Mouse (Mus musculus): ENCODE measurements at regions not wholly inside any gene's neighbourhood (a gene's known extent, or its start where the extent isn't known, plus 50 kb on each side); places are given as distances from the start of the nearest gene placed in this dataset.

GRCm38 (mm10) chr9:50101061-50101460, 243.7 kb downstream of the Rpl10-ps3 start:
- Histone ChIP-seq H3K9me3 (ENCODE audit: control insufficient read depth) (no peaks in the 10 kb centered on the region), H3K36me3 (ENCODE audit: control insufficient read depth, insufficient read depth) (no peaks in the 10 kb centered on the region), H3K4me2 (replicated peaks; ENCODE audit: low read depth) (no peak overlapping the region), H3K27me3 (replicated peaks; ENCODE audit: control insufficient read depth, insufficient read depth, low read length) (no peaks in the 10 kb centered on the region), H3K27ac (ENCODE audit: low read depth, low read length) (no peak overlapping the region), H3K4me3 (ENCODE audit: low read depth, low read length) (no peak overlapping the region), H3K9ac (ENCODE audit: low read depth, low read length) (no peak overlapping the region), H3K4me1 (replicated peaks; ENCODE audit: control insufficient read depth, insufficient read depth, low read length) (no peaks in the 10 kb centered on the region)
- ATAC-seq, result no peak
- 71% methylated on average over 1 of the region's 1 CpGs for WGBS
- no peak for TF ChIP-seq CTCF (IDR thresholded peaks at IDR 0.05; ENCODE audit: low read depth)

- Histone ChIP-seq H3K36me3 (ENCODE audit: control insufficient read depth, insufficient read depth) (no peaks in the 10 kb centered on the region), H3K9ac (ENCODE audit: low read depth, low read length) (no peak overlapping the region), H3K4me1 (replicated peaks; ENCODE audit: control insufficient read depth, insufficient read depth, low read length) (no peaks in the 10 kb centered on the region), H3K4me2 (replicated peaks; ENCODE audit: low read depth) (no peak overlapping the region), H3K4me3 (ENCODE audit: low read depth, low read length) (no peak overlapping the region), H3K27ac (ENCODE audit: low read depth, low read length) (no peak overlapping the region), H3K9me3 (ENCODE audit: control insufficient read depth) (no peaks in the 10 kb centered on the region), H3K27me3 (replicated peaks; ENCODE audit: control insufficient read depth, insufficient read depth, low read length) (no peaks in the 10 kb centered on the region)
- 77% methylated on average over 8 of the region's 8 CpGs for WGBS
- TF ChIP-seq CTCF (IDR thresholded peaks at IDR 0.05; ENCODE audit: low read depth), result no peak
- no peak for ATAC-seq
Observed at GRCm38 (mm10) chr9:50090968-50091367, 253.8 kb downstream of the Rpl10-ps3 start.

GRCm38 (mm10) chr9:50089916-50090315, 254.9 kb downstream of the Rpl10-ps3 start:
- no peak overlapping the region for H3K9ac ChIP-seq (ENCODE audit: low read depth, low read length)
- H3K9me3 ChIP-seq (ENCODE audit: control insufficient read depth), result no peaks in the 10 kb centered on the region
- H3K36me3 ChIP-seq (ENCODE audit: control insufficient read depth, insufficient read depth), result no peaks in the 10 kb centered on the region
- no peak for TF ChIP-seq CTCF (IDR thresholded peaks at IDR 0.05; ENCODE audit: low read depth)
- no peaks in the 10 kb centered on the region for H3K27me3 ChIP-seq (replicated peaks; ENCODE audit: control insufficient read depth, insufficient read depth, low read length)
- no peak overlapping the region for H3K4me2 ChIP-seq (replicated peaks; ENCODE audit: low read depth)
- no peak overlapping the region for H3K4me3 ChIP-seq (ENCODE audit: low read depth, low read length)
- no peaks in the 10 kb centered on the region for H3K4me1 ChIP-seq (replicated peaks; ENCODE audit: control insufficient read depth, insufficient read depth, low read length)
- 67% methylated on average over 3 of the region's 3 CpGs for WGBS
- no peak overlapping the region for H3K27ac ChIP-seq (ENCODE audit: low read depth, low read length)
- ATAC-seq, result no peak

- H3K27me3 ChIP-seq (replicated peaks; ENCODE audit: control insufficient read depth, insufficient read depth, low read length), result no peaks in the 10 kb centered on the region
- no peak overlapping the region for H3K4me2 ChIP-seq (replicated peaks; ENCODE audit: low read depth)
- no peak overlapping the region for H3K4me3 ChIP-seq (ENCODE audit: low read depth, low read length)
- 68% methylated on average over 3 of the region's 3 CpGs for WGBS
- no peaks in the 10 kb centered on the region for H3K9me3 ChIP-seq (ENCODE audit: control insufficient read depth)
- no peak overlapping the region for H3K27ac ChIP-seq (ENCODE audit: low read depth, low read length)
- no peaks in the 10 kb centered on the region for H3K4me1 ChIP-seq (replicated peaks; ENCODE audit: control insufficient read depth, insufficient read depth, low read length)
- no peak for TF ChIP-seq CTCF (IDR thresholded peaks at IDR 0.05; ENCODE audit: low read depth)
- H3K36me3 ChIP-seq (ENCODE audit: control insufficient read depth, insufficient read depth), result no peaks in the 10 kb centered on the region
- no peak for ATAC-seq
- no peak overlapping the region for H3K9ac ChIP-seq (ENCODE audit: low read depth, low read length)
Observed at GRCm38 (mm10) chr9:50080205-50080604, 264.6 kb downstream of the Rpl10-ps3 start.

GRCm38 (mm10) chr9:50068576-50068975, 269.9 kb upstream of the Ncam1 start:
- Histone ChIP-seq H3K4me3 (ENCODE audit: low read depth, low read length) (no peak overlapping the region), H3K27me3 (replicated peaks; ENCODE audit: control insufficient read depth, insufficient read depth, low read length) (no peaks in the 10 kb centered on the region), H3K9ac (ENCODE audit: low read depth, low read length) (no peak overlapping the region), H3K9me3 (ENCODE audit: control insufficient read depth) (no peaks in the 10 kb centered on the region), H3K27ac (ENCODE audit: low read depth, low read length) (no peak overlapping the region), H3K36me3 (ENCODE audit: control insufficient read depth, insufficient read depth) (no peaks in the 10 kb centered on the region), H3K4me2 (replicated peaks; ENCODE audit: low read depth) (no peak overlapping the region), H3K4me1 (replicated peaks; ENCODE audit: control insufficient read depth, insufficient read depth, low read length) (no peaks in the 10 kb centered on the region)
- no peak for ATAC-seq
- WGBS, result 72% methylated on average over 2 of the region's 2 CpGs
- TF ChIP-seq CTCF (IDR thresholded peaks at IDR 0.05; ENCODE audit: low read depth), result no peak

- Histone ChIP-seq H3K27ac (ENCODE audit: low read depth, low read length) (no peak overlapping the region), H3K9ac (ENCODE audit: low read depth, low read length) (no peak overlapping the region), H3K9me3 (ENCODE audit: control insufficient read depth) (no peaks in the 10 kb centered on the region), H3K4me3 (ENCODE audit: low read depth, low read length) (no peak overlapping the region), H3K27me3 (replicated peaks; ENCODE audit: control insufficient read depth, insufficient read depth, low read length) (no peaks in the 10 kb centered on the region), H3K4me1 (replicated peaks; ENCODE audit: control insufficient read depth, insufficient read depth, low read length) (no peaks in the 10 kb centered on the region), H3K4me2 (replicated peaks; ENCODE audit: low read depth) (no peak overlapping the region), H3K36me3 (ENCODE audit: control insufficient read depth, insufficient read depth) (no peaks in the 10 kb centered on the region)
- 80% methylated on average over 3 of the region's 3 CpGs for WGBS
- no peak for TF ChIP-seq CTCF (IDR thresholded peaks at IDR 0.05; ENCODE audit: low read depth)
- ATAC-seq, result no peak
Observed at GRCm38 (mm10) chr9:50067729-50068225, 269.1 kb upstream of the Ncam1 start.

All from intestine, postnatal 0 days (tissue).